Mouse (Mus musculus): Measurements from ENCODE around the gene Fzr1.
A peak's percentile ranks its signal among the peaks of the same experiment; 100 is the strongest.

The Fzr1 gene

DNA sequence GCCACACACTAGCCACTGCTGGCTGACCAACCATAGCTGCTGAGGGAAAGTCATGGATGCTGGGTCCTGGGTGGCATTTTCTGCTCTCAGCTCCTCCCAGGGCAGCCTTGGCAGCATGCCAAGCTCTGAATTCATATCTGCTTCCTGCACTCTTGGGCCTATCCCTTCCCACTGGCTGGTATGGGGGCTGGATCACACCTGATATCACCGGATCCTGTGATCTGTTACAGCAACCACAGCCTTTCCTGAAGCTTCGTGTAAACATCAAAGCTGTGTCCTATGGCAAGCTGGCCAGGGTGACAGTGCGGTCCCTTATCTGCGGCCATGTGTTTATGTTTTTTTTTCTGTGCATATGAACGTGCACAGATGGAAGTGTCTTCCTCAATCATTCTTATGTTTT is 3.7 kb upstream of the Fzr1 start:
- DNase-seq (ENCODE audit: low read depth, low spot score), result no peak

DNA sequence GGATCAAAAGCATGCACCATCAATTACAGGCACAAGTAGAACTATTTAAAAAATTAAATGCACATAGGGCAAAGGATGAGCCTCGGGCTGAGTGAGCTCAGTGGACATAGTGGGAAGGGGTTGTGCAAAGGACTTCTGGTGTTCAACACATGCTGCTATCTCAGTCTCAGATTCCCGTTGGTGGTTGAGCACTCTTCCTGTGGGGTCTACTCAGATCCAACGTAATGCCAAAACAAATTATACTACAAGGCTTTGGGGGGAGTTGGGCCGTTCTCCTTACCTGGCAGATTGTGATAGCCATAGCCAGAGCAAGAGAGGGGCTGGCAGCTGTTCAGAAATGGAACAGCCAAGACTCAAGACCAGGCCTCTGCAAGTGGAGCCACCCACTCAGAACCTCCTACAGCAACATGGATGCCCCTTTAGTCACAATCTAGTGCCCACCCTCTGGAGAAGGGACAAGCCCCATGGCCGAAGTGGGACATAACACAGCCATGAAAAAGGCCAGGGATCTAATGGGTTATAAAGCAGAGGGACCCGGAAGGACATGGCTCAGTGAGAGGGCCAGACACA is 1.6 kb upstream of the Fzr1 start:
- DNase-seq (ENCODE audit: low read depth, low spot score), result no peak

DNA sequence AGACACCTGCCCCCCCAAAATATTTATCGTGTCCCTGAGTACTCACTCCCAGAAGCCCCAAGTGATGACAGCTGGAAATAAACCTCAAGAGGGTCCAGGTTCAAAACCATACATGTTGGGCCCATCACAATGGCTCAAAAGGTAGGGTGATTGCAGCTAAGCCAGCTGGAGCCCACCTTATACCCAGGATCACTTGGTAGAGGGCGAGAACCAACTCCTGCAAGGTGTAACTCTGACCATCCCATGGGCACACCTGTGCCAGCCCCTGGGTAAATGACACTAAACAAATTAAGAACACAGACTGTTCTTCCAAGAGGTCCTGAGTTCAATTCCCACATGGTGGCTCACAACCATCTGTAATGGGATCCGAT is 852 bp upstream of the Fzr1 start:
- DNase-seq (ENCODE audit: low read depth, low spot score), result no peak

DNA sequence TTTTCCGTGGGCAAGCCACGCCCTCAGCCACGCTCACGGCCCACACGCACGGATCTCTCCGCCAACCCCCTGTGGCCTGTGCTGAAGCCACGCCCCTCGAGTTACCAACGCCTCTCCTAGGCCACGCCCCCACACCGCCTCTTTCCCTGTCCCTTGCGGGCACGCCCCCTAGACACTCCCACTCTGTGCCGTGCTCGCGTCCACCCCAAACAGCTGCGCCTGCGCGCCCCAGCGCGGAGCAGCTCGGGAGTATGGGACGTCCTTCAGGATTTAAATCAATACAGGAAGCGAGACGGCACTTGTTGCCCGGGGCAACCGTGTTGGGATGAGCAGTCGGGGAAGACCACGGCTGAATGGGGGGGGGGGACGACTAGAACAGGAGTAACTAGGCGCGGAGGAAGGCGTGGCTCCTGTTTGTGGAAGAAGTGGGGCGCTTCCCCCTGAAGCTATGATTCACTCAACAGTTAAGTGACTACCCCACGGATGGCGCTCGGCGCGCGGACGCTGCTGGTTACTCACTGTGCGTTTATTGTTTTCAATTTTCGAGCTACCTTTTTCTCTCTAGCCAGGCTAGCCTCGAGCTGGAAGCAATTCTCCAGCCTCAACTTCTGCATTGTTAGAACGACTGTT is 352 bp upstream of the Fzr1 start:
- peak; percentile 99 for DNase-seq (ENCODE audit: low read depth, low spot score)

DNA sequence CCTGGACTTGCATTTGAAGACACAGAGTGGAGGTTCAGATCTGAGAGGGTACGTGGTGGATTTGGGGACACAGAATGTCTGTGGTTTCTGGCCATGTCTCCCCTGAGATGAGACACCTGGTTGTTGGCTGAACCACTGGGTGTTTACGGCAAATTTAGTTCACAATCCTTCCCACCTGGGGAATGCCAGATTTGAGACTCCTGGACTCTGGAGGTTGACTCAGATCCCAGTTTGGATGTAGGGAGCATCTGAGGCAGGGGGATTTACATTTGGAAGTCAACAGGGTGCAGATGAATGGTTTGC is 1.0 kb downstream of the Fzr1 start:
- no peak for DNase-seq (ENCODE audit: low read depth, low spot score)

DNA sequence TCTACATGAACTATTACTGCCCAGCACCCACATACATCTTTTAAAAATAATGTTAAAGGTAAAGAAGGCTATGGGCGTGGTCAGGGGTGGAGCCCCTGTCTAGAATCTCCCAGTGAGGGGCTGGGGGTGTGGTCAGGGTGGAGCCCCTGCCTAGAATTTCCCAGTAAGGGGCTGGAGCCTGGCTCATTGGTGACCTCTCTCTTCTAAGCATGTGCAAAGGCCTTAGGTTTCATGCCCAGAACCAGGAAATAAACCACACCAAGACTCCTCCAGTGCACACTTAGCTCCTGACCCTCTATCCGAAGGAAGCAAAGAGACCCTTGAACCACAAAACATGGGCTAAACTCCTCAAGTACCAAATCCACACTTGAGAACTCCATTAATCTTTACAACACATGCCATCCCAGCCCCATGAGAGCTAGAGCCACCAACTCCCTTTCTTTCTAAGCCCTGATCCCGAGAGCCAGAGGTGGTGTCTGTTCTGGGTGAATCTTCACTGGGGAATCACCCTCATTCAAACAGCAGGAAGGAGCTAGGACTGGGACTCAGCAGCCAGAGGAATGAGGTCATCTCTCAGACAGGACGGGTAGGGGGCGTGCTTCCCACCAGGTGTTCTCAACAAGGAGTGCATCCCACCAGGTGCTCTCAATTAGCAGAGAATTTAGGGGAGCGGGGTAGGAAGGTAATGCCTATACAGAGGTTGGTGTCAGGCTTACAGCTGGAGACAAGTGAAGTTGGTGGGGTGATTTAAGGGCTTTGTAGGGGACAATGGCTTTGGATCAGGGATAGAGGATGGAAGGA is 1.6 kb downstream of the Fzr1 start:
- no peak for DNase-seq (ENCODE audit: low read depth, low spot score)

DNA sequence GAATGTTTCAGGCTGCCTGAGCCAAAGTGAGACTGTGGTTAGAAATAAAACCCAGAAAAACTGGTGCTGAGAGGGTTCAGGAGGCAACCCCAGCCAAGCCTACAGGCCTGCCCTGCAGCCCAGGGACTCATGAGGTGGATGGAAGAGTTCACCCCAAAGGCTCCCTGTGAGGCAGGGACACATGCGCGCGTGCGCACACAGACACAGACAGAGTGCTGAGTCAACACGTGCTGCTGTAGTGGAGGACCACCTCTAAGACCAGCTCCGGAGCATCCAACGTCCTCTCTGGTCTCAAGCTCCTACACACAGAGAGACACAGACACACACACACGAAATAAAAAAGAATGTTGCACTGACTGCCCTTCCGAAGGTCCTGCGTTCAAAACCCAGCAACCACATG is 3.0 kb downstream of the Fzr1 start:
- no peak for DNase-seq (ENCODE audit: low read depth, low spot score)

DNA sequence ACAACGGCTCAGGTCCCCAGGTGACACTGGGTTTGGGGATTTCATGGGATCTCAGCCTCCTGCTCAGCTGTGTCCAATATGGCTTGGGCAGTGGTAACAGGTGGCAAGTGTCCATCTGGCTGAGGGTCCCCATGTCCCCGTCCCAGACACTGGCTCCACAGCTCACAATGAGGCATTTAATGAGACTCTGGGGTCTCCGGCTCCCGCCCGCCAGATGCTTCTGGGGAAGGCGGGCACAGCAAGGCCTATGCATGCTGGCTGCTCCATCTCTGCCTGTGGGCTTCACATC is 11.2 kb downstream of the Fzr1 start:
- DNase-seq (ENCODE audit: low read depth, low spot score), result no peak

DNA sequence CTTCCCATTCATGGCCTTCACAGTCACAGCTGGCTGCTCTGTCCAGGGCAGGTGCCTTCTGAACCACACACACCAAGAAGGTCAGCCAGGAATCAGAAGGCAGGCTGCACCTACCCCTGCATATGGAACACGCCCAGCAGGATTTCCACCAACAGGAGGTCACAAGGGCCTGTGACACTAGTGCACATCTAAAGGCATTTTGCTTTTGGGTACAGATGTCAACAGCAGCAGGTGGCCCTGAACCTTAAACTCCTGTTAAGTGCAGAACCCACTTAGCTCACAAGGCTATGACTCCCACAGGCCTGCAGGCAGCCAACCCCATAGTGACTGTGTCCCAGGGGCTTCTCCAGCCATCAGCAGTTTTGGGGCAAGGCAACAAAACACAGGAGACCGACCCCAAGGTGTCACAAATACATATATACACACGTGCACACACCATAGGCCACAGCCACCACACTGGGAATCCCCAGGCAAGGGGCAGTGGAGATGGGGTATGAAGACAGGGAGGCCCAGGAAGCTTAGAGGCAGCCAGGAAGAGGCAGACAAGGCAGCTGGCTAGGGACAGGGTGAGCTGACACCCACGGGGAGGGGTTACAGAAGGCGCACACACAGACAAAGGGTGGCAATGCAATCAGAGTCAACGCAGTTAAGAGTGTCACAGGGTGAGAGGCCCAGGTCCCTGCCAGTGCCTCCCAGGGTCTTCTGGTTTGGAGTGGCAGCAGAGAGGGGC is 11.7 kb downstream of the Fzr1 start:
- DNase-seq (ENCODE audit: low read depth, low spot score), result no peak

DNA sequence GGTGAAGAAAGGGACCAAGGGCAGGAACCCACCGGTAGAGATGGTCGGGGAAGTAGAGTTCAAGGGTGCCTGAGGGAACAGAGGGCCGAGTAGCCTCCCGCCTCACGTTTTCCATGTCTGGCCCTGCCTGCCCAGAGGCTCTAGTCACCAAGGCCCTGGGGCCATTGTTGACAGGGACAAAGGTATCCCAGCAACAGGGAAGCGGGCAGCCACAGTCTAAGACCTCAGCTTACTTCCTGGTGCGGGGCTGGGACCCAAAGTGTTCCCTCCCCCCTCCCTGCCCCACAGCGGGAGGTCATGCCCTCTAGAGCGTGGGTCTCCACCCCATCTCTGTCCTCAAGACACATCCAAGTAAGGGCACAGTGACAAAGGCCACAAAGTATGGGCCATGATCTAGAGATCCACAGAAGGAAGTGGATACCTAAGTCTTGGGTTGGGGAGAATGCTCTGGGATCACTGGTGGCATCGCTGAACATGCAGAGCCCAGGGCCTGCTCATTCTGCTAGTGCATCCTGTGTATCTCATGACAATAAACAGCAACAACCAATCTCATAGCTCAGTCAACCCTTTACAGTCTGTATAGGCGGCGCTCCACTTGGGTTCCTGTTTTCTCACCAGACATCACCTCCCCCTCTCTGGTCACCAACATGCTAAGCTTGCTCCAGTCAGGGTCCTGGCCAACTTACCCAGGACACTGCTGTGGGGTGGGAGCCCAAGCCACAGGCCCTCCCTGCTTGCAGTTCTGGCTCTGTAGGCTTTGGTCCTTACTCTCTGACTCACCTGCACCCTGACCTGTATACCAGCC is 12.4 kb downstream of the Fzr1 start, which contains the start of gene 4930404N11Rik:
Gene 4930404N11Rik (minus strand): TSS at position 145 of the 805 bp plus-strand sequence.
- DNase-seq (ENCODE audit: low read depth, low spot score), result no peak

DNA sequence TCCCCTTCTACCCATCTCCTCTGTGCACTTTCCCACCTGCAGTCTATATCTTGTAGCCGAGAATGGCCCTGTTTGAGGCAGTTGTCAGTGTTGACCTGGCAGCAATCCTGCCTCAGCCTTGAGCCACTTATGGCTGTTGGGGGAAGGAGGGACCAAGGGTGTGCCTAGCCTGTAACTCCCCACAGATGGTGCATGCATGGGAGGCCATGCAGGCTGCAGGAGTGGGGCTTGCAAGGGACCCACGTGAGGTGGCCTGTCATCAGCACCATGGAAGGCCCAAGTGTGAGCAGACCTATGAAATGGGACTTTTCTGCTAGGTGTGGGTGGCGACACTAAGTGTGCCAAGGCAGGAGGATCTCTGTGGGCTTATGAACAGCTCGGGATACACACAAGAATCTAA is 13.2 kb downstream of the Fzr1 start:
- DNase-seq (ENCODE audit: low read depth, low spot score), result no peak

DNA sequence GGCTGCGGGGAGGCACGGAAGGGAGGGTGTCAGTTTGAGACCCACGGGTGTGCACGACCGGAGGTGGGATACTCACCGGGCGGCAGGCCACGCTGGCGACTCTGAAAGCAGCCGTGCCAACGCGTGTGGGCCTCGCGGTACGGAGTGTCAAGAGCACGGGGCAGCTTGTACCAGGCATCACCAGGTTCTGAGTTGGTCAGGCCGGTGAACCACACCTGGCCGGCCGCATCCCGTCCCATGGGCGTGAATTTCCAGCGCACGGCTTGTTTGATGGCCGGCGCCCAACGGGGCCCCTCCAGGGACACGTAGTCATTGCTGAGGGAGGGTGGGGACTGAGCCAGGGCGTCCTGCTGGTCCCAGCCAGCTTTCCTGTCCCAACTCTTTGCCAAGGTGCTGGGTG is 13.7 kb downstream of the Fzr1 start:
- DNase-seq (ENCODE audit: low read depth, low spot score), result no peak

DNA sequence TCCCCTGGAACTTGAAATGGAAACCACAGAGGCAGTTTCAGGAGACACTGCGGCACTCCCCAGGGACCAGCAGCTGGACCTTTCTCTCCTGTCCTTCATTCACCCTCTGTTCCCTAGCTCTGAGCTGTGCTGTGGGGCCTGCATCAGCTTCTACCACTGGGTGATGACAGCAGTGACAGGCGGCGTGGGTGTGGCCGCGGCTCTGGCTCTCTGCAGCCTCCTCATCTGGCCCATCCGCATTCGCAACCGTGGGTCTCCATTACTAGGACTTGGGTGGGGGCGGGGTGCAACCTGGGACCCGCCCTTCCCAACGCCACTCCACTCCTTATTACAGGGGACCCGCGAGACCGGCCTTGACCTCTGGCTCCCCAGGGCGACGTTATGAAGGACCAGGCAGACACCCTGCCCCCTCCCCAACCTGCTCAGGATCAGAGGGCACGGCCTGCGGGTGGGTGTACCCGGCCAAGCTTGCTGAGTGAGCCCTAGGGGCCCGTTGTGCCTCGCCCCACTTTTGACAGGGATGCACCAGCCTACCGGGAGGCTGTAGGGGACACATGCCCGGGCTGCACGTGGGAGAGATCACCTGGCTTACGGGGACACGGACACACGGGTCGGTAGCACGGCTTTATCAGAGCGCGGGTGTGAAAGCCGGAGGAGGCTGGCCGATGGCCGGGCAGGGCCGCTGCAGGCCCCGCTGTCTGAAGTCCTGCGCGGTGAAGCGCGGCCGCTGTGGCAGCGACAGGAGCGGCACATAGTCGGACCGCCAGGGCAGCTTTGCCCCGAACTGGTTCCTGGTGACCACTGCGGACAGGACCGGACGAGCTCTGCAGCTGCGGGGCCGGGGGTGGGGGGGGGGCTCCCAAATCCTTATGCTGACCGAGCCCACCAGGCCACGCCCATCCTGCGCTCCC is 14.6 kb downstream of the Fzr1 start:
- DNase-seq (ENCODE audit: low read depth, low spot score), result no peak

DNA sequence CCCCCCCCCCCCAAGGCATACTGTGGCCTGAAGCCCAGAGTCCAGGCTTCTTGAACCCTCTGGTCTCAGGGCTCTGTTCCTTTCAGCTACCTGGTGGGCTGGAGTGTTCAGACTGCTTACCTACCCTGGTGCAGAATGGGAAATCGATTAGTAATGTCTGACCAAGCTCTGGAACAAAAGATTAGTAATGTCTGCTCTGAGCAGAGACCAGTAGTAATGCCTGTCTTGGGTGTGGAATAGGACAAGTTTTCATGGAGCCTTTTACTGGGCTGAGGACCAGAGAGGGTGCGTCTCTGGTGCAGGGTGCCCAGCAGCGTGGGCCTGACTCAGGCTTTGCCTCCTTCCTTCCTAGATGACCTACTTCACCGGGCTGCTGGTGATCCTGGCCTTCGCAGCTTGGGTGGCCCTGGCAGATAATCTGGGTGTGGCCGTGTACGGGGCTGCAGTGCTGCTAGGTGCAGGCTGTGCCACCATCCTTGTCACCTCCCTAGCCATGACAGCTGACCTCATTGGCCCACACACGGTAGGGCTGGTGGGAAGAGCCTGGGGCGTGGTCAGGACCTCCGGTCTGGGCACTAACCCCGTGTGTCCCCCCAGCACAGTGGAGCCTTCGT is 15.9 kb downstream of the Fzr1 start:
- no peak for DNase-seq (ENCODE audit: low read depth, low spot score)

DNA sequence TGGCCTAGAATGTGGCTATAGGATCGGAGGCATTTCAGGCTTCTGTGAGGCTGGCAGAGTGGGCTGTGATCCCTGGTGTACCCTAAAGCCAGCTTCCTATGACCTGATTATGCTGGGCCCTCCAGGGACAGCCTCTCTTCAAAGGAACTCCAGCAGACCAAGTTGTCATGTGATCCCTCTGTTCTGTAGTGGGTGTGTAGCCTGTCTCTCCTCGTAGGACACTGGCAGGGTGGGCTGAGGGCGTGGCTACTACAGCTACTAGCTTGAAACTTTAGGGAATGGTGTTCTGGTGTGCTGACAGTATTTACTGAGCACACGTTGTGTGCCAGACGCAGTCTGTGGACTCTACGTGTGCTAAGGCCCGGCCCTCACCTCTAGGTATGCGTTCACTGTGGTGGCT is 17.6 kb downstream of the Fzr1 start:
- no peak for DNase-seq (ENCODE audit: low read depth, low spot score)

DNA sequence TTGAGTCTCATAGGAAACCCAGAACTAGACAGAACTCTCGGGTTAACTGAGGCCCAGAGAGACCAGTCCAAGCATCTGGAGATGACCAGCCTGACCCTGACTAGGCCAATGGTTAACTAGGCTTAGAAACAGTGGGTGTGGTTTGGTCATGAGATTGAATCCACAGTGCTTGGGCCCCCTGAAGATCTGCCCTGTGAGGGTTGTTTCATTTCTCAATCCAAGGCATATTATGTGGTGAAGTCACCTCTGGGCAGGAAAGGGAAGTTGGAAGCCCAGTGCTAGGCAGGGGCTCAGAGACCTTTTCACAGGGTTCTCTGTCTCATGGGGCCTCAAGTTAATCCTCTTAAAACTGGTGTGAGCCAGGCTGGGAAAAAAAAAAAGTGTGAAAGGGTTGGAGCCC is 19.5 kb downstream of the Fzr1 start:
- no peak for DNase-seq (ENCODE audit: low read depth, low spot score)

DNA sequence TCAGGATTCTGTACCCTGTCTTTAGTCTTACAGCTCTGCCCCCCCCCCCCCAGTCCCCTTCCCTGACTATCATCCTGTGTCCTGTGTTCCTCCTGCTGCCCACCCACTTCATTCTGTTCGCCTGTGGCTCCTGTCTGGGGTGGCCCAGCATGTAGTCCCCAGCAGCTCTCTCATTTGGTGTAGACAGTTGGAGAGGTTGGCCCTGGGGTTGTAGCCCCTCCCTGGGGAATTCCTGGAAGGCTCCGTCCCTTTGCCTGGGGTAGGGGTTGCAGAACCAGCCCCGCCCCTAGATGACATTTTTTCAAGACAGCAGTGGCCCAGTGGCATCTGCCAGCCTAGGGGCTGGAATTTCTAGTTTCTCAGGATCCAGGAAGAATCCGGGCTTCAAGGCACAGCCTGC is 20.1 kb downstream of the Fzr1 start:
- no peak for DNase-seq (ENCODE audit: low read depth, low spot score)

DNA sequence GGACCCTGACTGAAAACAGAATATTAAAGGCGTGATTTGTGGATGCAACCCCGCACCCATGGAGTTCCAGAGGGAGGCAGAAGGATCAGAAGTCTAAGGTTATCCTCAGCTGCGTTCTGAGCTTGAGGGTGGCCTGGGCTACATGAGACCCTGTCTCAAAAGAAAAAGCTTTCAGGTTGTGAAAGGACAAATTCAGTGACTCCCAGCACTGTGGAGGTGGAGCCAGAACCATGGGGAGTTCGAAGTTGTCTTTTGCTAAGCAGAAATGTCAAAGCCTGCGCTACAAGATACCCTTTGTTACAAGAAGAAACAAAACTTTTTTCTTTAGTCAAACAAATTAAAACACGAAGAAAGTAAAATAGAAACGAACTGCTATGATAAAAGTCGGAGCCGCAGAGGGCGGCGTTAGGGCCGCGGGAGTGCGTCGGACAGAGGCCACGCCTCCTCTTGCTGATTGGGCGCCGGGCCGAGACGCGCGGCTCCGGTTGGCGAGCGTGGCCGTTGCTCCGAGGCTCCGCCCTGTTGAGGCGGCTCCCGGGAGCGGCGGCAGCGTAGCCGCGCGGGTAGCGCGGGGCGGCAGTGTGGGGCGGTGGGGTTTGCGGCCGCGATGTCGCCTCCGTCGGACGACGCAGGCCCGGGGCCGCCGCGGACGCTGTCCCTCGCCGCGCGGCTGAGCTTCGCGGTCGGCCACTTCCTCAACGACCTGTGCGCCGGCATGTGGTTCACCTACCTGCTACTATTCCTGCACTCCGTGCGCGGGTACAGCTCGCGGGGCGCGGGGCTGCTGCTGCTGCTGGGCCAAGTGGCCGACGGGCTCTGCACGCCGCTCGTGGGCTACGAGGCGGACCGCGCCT is 21.1 kb downstream of the Fzr1 start, which contains the start of gene Mfsd12:
Gene Mfsd12 (plus strand): TSS at position 501 of the 854 bp plus-strand sequence.
- DNase-seq (ENCODE audit: low read depth, low spot score), result no peak

DNA sequence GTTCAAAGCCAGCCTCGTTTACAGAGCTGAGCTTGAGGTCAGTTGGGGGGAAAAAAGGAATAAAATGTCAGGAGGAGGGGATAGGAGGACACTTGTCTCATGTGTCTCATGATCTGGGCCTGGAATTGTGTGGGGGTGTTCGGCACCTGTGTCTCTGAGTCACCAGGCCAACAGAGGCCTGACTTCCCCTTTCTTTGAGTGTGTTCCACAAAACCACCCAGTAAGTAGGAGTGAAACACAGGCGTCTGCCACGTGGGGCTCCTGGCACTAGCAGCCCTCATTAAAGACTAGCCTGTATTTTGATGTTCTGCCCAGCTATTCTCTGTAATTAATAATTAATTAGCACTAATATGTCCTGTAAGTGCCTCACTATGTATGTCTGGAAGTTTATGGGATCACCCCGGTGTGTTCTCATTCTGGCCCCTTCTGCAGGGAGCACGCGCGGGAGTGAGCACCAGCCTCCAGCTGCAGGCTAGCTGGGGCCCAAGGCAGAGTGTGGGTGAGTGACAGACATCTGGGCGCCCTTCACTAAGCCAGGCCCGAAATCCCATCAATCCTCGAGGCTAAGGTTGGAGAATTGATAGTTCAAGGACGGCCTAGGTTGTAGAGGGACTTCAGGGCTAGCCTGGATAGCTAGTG is 21.8 kb downstream of the Fzr1 start:
- no peak for DNase-seq (ENCODE audit: low read depth, low spot score)

Measured in WW6 (cell line).